Mouse (Mus musculus): ENCODE results near the gene Pced1b.
A peak's percentile ranks its signal among the peaks of the same experiment; 100 is the strongest.
"Not testable (repeated sequence)": the region's sequence is repeated elsewhere in the genome, so short reads cannot be mapped to it uniquely, and the experiment has no call there.

The Pced1b gene

DNA sequence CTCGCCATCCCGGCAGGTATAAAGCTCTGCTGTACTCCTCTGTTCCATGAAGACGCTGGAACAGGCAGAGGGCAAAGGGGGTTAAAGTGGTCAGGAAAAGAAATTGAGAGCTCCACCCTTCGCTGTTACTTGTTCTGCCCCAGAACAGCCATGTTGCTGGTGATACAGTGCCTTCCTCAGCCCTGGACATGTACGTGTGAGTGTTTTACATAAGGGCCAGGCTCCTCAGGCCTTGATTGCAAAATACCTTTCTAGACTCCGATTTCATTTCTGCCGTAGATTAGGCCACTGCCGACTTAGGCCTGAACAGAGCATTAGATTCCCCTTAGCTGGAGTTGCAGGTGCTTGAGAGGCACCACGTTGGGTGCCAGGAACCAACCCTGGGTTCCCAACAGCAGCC lies 97.0 kb downstream of the Pced1b start:
- no peak for DNase-seq

- DNase-seq = no peak
Observed at GRCm38 (mm10) chr15:97345110-97345509, 98.2 kb downstream of the Pced1b start.

- DNase-seq = no peak
Observed at GRCm38 (mm10) chr15:97345917-97346316, 99.0 kb downstream of the Pced1b start.

GRCm38 (mm10) chr15:97346413-97346812 lies 99.5 kb downstream of the Pced1b start:
- no peak for DNase-seq

GRCm38 (mm10) chr15:97346897-97347296 lies 100.0 kb downstream of the Pced1b start:
- no peak for DNase-seq

DNA sequence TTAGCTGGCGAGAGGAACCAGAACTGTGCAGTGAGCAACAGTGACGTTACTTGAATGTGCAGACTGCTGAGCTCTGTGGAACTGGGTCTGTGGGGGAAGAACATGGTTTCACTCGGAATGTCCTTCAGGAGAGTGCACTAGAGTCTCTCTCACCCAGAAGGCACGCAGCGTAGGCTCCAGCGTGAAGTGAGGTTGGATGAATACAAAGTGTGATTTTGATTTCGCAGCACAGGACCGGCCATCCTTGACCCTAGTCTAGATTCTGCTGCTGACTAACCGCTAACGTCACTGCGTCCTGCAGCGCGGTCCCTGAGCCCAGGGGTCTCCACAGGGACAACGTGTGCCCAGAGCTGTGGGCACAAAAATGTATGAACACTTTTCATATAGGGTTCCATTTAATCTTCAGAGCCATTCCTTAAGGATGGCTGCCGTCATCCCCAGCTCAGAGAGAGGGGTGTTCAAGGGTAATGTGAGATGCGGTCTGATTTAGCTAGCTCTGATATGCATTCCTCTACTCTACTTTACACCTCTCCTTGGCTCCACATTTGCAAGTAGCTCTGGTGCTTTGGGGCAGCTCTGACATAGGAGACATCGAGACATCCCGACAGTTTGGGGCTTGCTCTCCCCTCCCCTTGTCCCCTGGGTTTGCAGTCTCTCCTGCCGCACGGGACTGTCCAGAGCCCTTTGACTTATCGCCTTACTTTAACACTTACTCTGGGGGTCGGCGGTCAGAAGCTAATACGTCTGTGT lies 101.8 kb downstream of the Pced1b start:
- DNase-seq = no peak

DNA sequence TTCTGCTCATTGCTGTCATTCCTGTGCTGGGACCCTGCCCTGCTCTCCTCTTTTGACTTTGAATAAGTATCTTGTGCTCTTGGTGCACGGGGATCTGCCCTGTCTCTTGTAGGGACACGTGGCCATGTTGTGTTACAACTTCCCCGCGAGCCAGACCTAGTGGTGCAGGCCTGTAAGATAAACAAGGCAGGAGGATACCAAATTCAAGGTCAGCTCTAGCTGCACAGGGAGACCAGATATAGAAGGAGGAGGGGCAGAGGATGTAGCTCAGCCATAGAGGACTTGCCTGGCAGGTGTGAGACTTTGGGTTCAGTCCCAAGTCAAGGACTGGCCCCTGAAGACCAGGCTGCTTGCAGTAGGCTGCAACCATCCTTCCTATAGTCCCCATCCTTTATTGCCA lies 103.6 kb downstream of the Pced1b start:
- DNase-seq = no peak

GRCm38 (mm10) chr15:97351016-97351415 lies 104.1 kb downstream of the Pced1b start:
- DNase-seq = peak; percentile 70

DNA sequence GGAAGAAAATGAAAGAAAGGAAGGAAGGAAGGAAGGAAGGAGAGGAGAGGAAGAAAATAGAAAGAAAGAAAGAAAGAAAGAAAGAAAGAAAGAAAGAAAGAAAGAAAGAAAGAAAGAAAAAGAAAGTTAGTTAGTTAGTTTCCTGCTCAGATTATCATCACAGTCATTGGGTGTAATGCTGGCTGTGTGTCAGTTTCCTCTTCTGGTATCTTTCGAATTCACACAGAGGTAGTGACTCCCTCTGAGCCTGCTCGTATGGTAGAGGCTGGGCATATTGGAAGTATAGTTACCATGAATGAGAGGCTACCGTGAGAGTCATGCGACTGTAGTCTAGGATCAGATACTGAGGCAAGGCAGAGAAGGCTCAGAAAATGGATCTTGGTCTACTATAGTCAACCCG lies 104.8 kb downstream of the Pced1b start:
- DNase-seq = no peak

DNA sequence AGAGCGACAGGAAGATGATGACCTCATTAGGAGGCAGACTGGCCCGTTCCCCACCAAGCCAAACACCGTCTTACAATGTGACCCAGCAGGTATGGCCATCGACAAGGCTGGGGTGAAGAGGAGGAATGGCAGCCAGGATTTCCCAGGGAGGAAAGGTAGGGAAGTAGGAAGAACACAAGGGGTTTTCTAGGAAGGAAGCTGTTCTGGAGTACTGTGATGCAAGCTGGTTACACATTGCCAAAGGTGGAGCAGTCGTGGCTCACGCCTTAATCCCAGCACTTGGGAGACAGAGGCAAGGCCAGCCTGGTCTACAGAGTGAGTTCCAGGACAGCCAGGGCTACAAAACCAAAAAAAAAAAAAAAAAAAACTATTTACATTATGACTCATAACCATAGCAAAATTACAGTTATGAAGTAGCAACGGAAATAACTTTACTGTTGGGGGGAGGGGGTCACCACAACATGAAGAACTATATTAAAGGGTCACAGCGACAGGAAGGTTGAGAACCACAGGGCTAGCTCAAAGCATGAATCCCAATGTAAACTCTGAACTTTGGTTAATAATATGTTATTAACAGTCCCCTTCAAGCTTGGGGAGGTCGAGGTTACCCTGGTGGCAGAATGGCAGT lies 108.9 kb downstream of the Pced1b start:
- DNase-seq = no peak

DNA sequence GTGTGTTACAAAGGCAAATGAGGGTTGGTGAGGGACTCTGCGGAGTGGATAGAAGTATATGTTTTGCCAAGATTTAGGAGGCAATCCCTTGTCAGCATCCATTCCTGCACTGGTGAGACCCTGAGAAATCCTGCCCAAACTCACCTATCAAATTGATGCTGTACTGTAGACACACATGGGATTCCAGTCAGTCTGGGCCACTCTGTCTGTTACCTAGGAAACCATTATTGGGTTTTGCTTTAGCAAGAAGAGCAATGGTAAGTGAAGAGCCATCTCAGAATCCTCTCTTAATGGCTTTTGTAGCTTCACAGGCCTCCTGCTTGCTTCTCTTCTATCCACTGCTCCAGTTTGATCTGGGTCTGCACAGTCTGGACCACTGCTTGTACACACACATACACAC lies 110.1 kb downstream of the Pced1b start:
- no peak for DNase-seq

GRCm38 (mm10) chr15:97360842-97361770 lies 114.2 kb downstream of the Pced1b start:
- no peak for DNase-seq

- DNase-seq = no peak
Observed at GRCm38 (mm10) chr15:97361771-97362171, 114.9 kb downstream of the Pced1b start.

DNA sequence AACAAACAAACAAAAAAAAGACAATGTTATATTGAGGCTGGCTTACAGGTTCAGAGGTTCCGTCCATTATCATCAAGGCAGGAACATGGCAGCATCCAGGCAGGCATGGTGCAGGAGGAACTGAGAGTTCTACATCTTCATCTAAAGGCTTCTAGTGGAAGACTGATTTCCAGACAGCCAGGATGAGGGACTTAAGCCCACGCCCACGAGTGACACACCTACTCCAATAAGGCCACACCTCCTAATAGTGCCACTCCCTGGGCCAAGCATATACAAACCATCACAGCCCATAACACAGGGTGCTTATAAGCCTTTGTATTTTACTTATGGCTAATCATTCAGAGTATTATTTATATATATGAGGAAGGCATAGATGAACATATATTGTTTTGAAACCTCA lies 117.4 kb downstream of the Pced1b start:
- not testable (repeated sequence) for DNase-seq

GRCm38 (mm10) chr15:97364968-97365367 lies 118.1 kb downstream of the Pced1b start:
- DNase-seq = no peak

- DNase-seq = no peak
Observed at GRCm38 (mm10) chr15:97368035-97368608, 121.2 kb downstream of the Pced1b start.

DNA sequence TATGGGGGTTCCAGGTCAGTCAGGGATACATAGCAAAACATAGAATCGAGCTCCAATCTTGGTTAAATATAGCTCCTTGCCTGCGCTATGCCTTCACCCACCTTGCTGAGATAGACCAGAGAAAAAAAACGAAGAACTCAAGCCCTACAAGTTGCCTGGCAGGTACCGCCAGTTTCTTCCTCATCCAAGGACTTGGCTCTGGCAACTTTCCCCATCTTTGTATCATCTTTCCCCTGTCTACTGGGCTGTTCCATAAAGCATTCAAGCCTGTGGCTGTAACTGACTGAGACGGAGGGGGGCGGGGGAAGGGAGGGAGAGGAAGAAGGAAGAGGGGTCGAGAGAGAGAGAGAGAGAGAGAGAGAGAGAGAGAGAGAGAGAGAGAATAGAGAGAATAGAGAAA lies 121.7 kb downstream of the Pced1b start:
- no peak for DNase-seq

DNA sequence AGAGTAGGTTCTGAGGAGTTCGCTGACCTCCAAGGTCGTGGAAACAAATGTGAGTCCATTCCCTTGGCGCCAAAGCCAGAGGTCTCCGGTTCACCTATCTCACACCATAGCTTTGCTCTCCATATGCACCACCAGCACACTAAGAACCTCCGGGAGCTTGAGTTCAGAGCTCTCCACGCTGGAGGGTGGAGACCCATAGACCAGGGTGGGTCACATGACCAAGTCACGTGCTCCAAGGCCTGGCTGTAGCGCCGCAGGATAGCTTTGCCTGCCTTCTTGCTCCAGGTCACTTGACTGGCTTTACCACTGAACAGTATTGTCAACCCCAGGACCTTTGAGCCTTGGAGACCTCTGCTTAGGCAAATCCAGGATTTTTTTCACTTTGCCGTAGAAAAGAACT lies 122.2 kb downstream of the Pced1b start:
- DNase-seq = no peak

GRCm38 (mm10) chr15:97370880-97371279 lies 124.0 kb downstream of the Pced1b start:
- no peak for DNase-seq

DNA sequence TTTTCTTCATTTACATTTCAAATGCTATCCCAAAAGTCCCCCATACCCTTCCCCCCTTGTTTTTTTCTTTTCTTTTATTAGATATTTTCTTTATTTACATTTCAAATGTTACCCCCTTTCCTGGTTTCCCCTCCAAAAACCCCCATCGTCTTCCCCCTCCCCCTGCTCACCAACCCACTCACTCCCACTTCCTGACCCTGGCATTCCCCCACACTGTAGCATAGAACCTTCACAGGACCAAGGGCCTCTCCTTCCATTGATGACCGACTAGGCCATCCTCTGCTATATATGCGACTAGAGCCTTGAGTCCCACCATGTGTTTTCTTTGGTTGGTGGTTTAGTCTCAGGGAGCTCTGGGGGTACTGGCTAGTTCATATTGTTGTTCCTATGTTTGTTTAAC lies 125.1 kb downstream of the Pced1b start:
- DNase-seq = not testable (repeated sequence)

- no peak for DNase-seq
Observed at GRCm38 (mm10) chr15:97372611-97373131, 125.8 kb downstream of the Pced1b start.

DNA sequence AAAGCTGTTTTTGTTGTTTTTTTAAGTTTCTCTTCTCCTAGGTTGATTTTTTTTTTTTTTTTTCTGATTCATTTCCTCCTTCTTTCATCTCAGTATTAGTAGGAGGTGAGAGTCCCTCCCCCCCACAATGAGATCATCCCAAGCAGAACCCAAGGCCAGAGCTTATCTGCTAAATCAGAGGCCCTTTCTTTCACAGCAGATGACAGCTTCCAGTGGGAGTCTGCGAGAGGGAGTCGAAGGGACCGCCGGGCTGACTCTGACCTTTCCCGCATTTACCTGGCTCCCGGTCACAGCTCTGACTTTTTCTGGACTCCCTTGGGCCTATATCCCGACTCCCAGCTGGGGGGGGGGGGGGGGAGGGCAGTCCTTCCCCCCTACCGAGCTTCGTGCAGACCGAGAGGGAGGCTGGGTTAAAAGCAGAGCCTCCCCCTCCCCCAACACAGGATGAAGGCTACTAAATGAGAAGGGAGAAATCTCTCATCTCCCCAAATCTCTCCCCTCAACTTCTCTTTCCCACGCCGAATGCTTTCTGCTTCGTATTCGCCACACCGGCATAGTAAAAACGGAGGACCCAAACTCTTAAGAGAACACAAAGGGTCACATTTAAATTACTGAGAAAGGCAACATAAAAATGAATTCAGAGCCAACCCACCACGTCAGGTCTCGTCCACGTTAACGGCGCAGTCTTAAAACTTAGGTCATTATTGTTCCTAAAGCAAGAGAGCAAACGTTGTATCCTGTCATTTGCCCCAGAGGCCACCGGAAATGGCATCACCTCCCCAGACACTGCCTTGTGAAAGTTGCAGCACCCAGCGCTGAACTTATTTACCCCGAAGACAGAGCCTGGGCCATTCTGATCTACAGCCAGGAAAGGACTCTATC lies 126.5 kb downstream of the Pced1b start:
- peak; percentile 24 for DNase-seq

All from kidney, postnatal 10 days (tissue).